24 mouse cellular contexts compared by ENCODE assay signal in the genomic region with DNA sequence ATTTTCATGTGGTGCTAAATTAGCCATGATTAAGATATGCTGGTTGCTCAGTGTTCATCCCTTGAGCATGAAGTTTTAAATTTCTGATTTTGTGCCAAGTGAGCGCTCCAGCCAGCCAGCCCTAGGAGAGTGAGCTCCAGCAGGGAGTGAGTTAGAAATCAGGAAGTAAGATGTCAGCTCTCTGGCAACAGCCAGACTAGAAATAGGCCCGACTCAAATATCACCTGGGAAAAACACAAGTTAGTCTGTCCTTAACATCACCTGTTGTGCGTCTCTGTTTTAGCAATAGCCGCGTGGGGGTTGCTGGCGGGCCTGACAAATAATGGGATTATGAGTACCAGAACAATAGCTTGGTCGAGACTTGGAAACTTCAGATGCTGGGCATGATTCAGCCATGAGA. TPM values are rescaled to one million over a fixed set of nuclear protein-coding genes. Genes with fewer than 3 reads are reported as not detected.
A peak's percentile ranks its signal among the peaks of the same experiment; 100 is the strongest.
DNase-seq lines count a peak whose midpoint lies in the region; ATAC-seq and TF ChIP-seq lines count a peak whose summit lies in the region.
"Had no signal": no experiment of that assay in that cellular context is flagged by ENCODE, and none has a peak within 500 bp of the region (broad histone marks: within the 10 kb centered on the region; RNA-seq: fewer than 3 reads in every experiment).

No protein-coding gene starts in this region.

- no peaks in the 10 kb centered on the region for H3K27me3 ChIP-seq in heart, embryonic 10.5 days (ENCODE audit: insufficient read depth, poor library complexity, severe bottlenecking)
- H3K27me3 ChIP-seq in midbrain, postnatal 0 days (ENCODE audit: insufficient read depth, low read length) = no peaks in the 10 kb centered on the region
- H3K27me3 ChIP-seq in midbrain, embryonic 13.5 days = no peaks in the 10 kb centered on the region
- H3K27me3 ChIP-seq: embryonic facial prominence, embryonic 12.5 days; forebrain, embryonic 12.5 days; intestine, embryonic 15.5 days; Patski had no signal

- no peaks in the 10 kb centered on the region for H3K9me3 ChIP-seq in heart, embryonic 10.5 days
- no peaks in the 10 kb centered on the region for H3K9me3 ChIP-seq in midbrain, postnatal 0 days (ENCODE audit: low read length)
- no peaks in the 10 kb centered on the region for H3K9me3 ChIP-seq in midbrain, embryonic 13.5 days
- H3K9me3 ChIP-seq: embryonic facial prominence, embryonic 12.5 days; forebrain, embryonic 12.5 days; G1E; intestine, embryonic 15.5 days had no signal

- H3K4me2 ChIP-seq in midbrain, postnatal 0 days (ENCODE audit: low read depth, low read length, poor library complexity, severe bottlenecking) = no peak overlapping the region
- no peak overlapping the region for H3K4me2 ChIP-seq in midbrain, embryonic 13.5 days (replicated peaks)
- H3K4me2 ChIP-seq: embryonic facial prominence, embryonic 12.5 days; forebrain, embryonic 12.5 days; hindbrain, embryonic 14.5 days; intestine, embryonic 15.5 days had no signal

- H3K4me1 ChIP-seq in heart, embryonic 10.5 days = no peaks in the 10 kb centered on the region
- H3K4me1 ChIP-seq in midbrain, postnatal 0 days (ENCODE audit: insufficient read depth, low read length) = no peaks in the 10 kb centered on the region
- 0 out of 2 replicates have a peak, but pooled peaks cover 2% of the 10 kb centered on the region for H3K4me1 ChIP-seq in midbrain, embryonic 13.5 days (replicated peaks)
- H3K4me1 ChIP-seq: embryonic facial prominence, embryonic 12.5 days; forebrain, embryonic 12.5 days; hindbrain, embryonic 10.5 days; intestine, embryonic 15.5 days had no signal

- no peaks in the 10 kb centered on the region for H3K36me3 ChIP-seq in heart, embryonic 10.5 days
- no peaks in the 10 kb centered on the region for H3K36me3 ChIP-seq in midbrain, postnatal 0 days (ENCODE audit: insufficient read depth, low read length)
- H3K36me3 ChIP-seq in midbrain, embryonic 13.5 days = no peaks in the 10 kb centered on the region
- H3K36me3 ChIP-seq: embryonic facial prominence, embryonic 12.5 days; forebrain, embryonic 12.5 days; G1E; hindbrain, embryonic 10.5 days; intestine, embryonic 15.5 days had no signal

- 72% methylated on average over 7 of the region's 7 CpGs for WGBS in heart, embryonic 10.5 days
- WGBS in midbrain, postnatal 0 days = 55% methylated on average over 7 of the region's 7 CpGs
- WGBS in midbrain, embryonic 13.5 days = 74% methylated on average over 7 of the region's 7 CpGs

- no peak overlapping the region for H3K27ac ChIP-seq in heart, embryonic 10.5 days
- H3K27ac ChIP-seq in midbrain, postnatal 0 days (ENCODE audit: low read depth, low read length) = no peak overlapping the region
- H3K27ac ChIP-seq in midbrain, embryonic 13.5 days = no peak overlapping the region
- H3K27ac ChIP-seq: embryonic facial prominence, embryonic 12.5 days; forebrain, embryonic 12.5 days; hindbrain, embryonic 10.5 days; hindbrain, embryonic 14.5 days; intestine, embryonic 15.5 days had no signal

- peak; percentile 12 to 16 for DNase-seq in cerebellum, postnatal 10 days
- DNase-seq in cerebellum, adult 11 months = no peak
- DNase-seq in heart, postnatal 10 days = peak; percentile 21 to 24
- no peak for DNase-seq in heart, embryonic 10.5 days (ENCODE audit: low spot score)
- peak; percentile 15 for DNase-seq in midbrain, postnatal 0 days (ENCODE audit: low spot score)
- DNase-seq in spleen, adult 18-20 months = no peak
- DNase-seq: adrenal gland, adult 2 months; adrenal gland, postnatal 25 days; B cell, adult 2 months; cerebellum, adult 2 months; embryo, embryonic 11 days; forebrain, postnatal 0 days; heart, postnatal 14 days had no signal

- H3K9ac ChIP-seq in midbrain, postnatal 0 days (replicated peaks; ENCODE audit: low read length, poor library complexity, severe bottlenecking) = no peak overlapping the region
- no peak overlapping the region for H3K9ac ChIP-seq in midbrain, embryonic 13.5 days (replicated peaks)
- H3K9ac ChIP-seq: embryonic facial prominence, embryonic 12.5 days; forebrain, embryonic 12.5 days; forebrain, postnatal 0 days; hindbrain, embryonic 14.5 days; intestine, embryonic 15.5 days had no signal

- intact Hi-C loops in heart, postnatal 10 days (cut with DNase I) = no loop called here

- no peak for TF ChIP-seq CTCF in midbrain, postnatal 0 days (IDR thresholded peaks at IDR 0.05)

- H3K4me3 ChIP-seq in heart, embryonic 10.5 days = no peak overlapping the region
- no peak overlapping the region for H3K4me3 ChIP-seq in midbrain, postnatal 0 days (ENCODE audit: low read depth, low read length)
- H3K4me3 ChIP-seq in midbrain, embryonic 13.5 days (replicated peaks) = no peak overlapping the region
- H3K4me3 ChIP-seq: embryonic facial prominence, embryonic 12.5 days; forebrain, embryonic 12.5 days; hindbrain, embryonic 10.5 days; intestine, embryonic 15.5 days had no signal

- no peak for ATAC-seq in midbrain, postnatal 0 days (ENCODE audit: low FRiP score)
- no peak for ATAC-seq in midbrain, embryonic 13.5 days
- ATAC-seq: activated CD4-positive, CD25-positive, alpha-beta regulatory T cell, adult 4 months; CD4-positive, CD25-positive, alpha-beta regulatory T cell, adult 4 months; forebrain, postnatal 0 days; intestine, embryonic 15.5 days; Patski had no signal

RNA-seq across cellular contexts. Expression of gene Klhl31, which starts 56.4 kb away (rescaled TPM):
- total RNA-seq in heart, postnatal 10 days (2021) = 100 to 1,000 TPM; 115 to 125 TPM
- polyA plus RNA-seq in heart, embryonic 10.5 days (2016; fragmentation: Nextera tagmentation; extraction: Ambion mirVana) = 35.8 and 68.3 TPM in 2 replicates
- total RNA-seq in midbrain, postnatal 0 days (2014; rRNA removed) = 0.05 TPM in 2 replicates
- 0.11 and 0.12 TPM in 2 replicates for polyA plus RNA-seq in midbrain, postnatal 0 days (2015; fragmentation: Nextera tagmentation; extraction: Ambion mirVana)
- polyA plus RNA-seq in midbrain, embryonic 13.5 days (2015; fragmentation: Nextera tagmentation; extraction: Ambion mirVana) = 0.05 TPM in 1 of 2 replicates, not detected in the other
- total RNA-seq: common myeloid progenitor, adult 5-6 weeks had no signal
- polyA plus RNA-seq: activated CD4-positive, CD25-positive, alpha-beta regulatory T cell, adult 4 months; adrenal gland, adult 2 months; CD4-positive, CD25-positive, alpha-beta regulatory T cell, adult 4 months; G1E had no signal

Comparison
In these comparisons a context has a peak if more than half of its experiments do, and no peak if none do; other contexts are left out.
1. DNase-seq: peak in cerebellum, postnatal 10 days (2 of 2), heart, postnatal 10 days (2 of 2) and midbrain, postnatal 0 days (single experiment); none in cerebellum, adult 11 months (single experiment), heart, embryonic 10.5 days (single experiment) and spleen, adult 18-20 months (0 of 2).
2. RNA of gene Klhl31, which starts 56.4 kb away (polyA plus RNA-seq): 35.8 to 68.3 TPM in heart, embryonic 10.5 days; 0.11 to 0.12 TPM in midbrain, postnatal 0 days and 0.05 TPM in midbrain, embryonic 13.5 days; every median in the first group is over 10 times any median in the second.